Mouse (Mus musculus): ENCODE measurements around the gene Ckb. TPM values are rescaled to one million over a fixed set of nuclear protein-coding genes. Genes with fewer than 3 reads are reported as not detected.

The Ckb gene
- polyA plus RNA-seq, 1 experiment from 2014 or later: 607 TPM

Other genes starting within 250 kb of the Ckb start
- gene Tnfaip2, start 229.9 kb downstream of the Ckb start, polyA plus RNA-seq (2015; fragmentation: Nextera tagmentation; extraction: Ambion mirVana): 8.5 and 13.5 TPM in 2 replicates
- gene Gm266, start 186.5 kb downstream of the Ckb start, polyA plus RNA-seq (2015; fragmentation: Nextera tagmentation; extraction: Ambion mirVana): 25.4 and 30.3 TPM in 2 replicates
- 575 TPM in 2 replicates for gene Eif5, start 134.3 kb downstream of the Ckb start, polyA plus RNA-seq (2015; fragmentation: Nextera tagmentation; extraction: Ambion mirVana)
- 33.9 and 34.9 TPM in 2 replicates for gene Mark3, start 97.8 kb downstream of the Ckb start, polyA plus RNA-seq (2015; fragmentation: Nextera tagmentation; extraction: Ambion mirVana)
- gene Trmt61a, start 5.8 kb upstream of the Ckb start, polyA plus RNA-seq (2015; fragmentation: Nextera tagmentation; extraction: Ambion mirVana): 14.6 TPM in 2 replicates
- gene Bag5, start 40.9 kb upstream of the Ckb start, polyA plus RNA-seq (2015; fragmentation: Nextera tagmentation; extraction: Ambion mirVana): 49.5 and 50.9 TPM in 2 replicates
- gene Apopt1, start 40.9 kb upstream of the Ckb start, polyA plus RNA-seq (2015; fragmentation: Nextera tagmentation; extraction: Ambion mirVana): 46.4 and 51.3 TPM in 2 replicates
- 97.8 and 113 TPM in 2 replicates for gene Klc1, start 86.5 kb upstream of the Ckb start, polyA plus RNA-seq (2015; fragmentation: Nextera tagmentation; extraction: Ambion mirVana)
- gene Xrcc3, start 141.5 kb upstream of the Ckb start, polyA plus RNA-seq (2015; fragmentation: Nextera tagmentation; extraction: Ambion mirVana): 7.2 and 8.5 TPM in 2 replicates
- 134 and 140 TPM in 2 replicates for gene Zfyve21, start 141.8 kb upstream of the Ckb start, polyA plus RNA-seq (2015; fragmentation: Nextera tagmentation; extraction: Ambion mirVana)
- gene Ppp1r13b, start 235.8 kb upstream of the Ckb start, polyA plus RNA-seq (2015; fragmentation: Nextera tagmentation; extraction: Ambion mirVana): 22.8 and 22.9 TPM in 2 replicates

Data from stomach, embryonic 15.5 days (tissue).